Mouse (Mus musculus) CH12.LX (cell line): Measurements from ENCODE around the gene Foxc2. TPM values are rescaled to one million over a fixed set of nuclear protein-coding genes. Genes with fewer than 3 reads are reported as not detected.
"Not testable (repeated sequence)": the region's sequence is repeated elsewhere in the genome, so short reads cannot be mapped to it uniquely, and the experiment has no call there.

ENCODE experiments used
- DNase-seq: peaks from one replicate; pipeline ENCODE4 v3.0.0-alpha.2; 2013; ENCODE audit errors: extremely low read depth
- H3K27ac ChIP-seq: 2 replicates; pipeline ENCODE4 v1.5.1; 2012; ENCODE audit warnings: low read depth, mild to moderate bottlenecking, control low read depth, moderate library complexity; ENCODE audit not compliant: insufficient read depth
- H3K27me3 ChIP-seq: replicated peaks from 2 replicates; pipeline ENCODE3; 2012; ENCODE audit warnings: inconsistent platforms
- H3K36me3 ChIP-seq, 2 experiments: replicated peaks in 1 of 2; 2 replicates each; pipeline versions ENCODE3 to v1.6.1; 2012; ENCODE audit warnings: inconsistent platforms in 1 of 2, low read length in 1 of 2, mild to moderate bottlenecking in 1 of 2, mixed read lengths in 1 of 2, moderate library complexity in 1 of 2; ENCODE audit not compliant: control insufficient read depth in 1 of 2, insufficient read depth in 1 of 2
- H3K4me1 ChIP-seq, 2 experiments: 2 replicates each; pipeline ENCODE4 v1.6.1; 2012; ENCODE audit warnings: inconsistent platforms in 1 of 2, moderate library complexity in 1 of 2; ENCODE audit not compliant: insufficient read depth in 2 of 2, control insufficient read depth in 1 of 2
- H3K4me2 ChIP-seq: 2 replicates; pipeline ENCODE4 v1.6.1; 2012; ENCODE audit warnings: low read depth, mild to moderate bottlenecking, control low read depth; ENCODE audit not compliant: poor library complexity, insufficient read depth, severe bottlenecking
- H3K4me3 ChIP-seq, 3 experiments: fragments of 150-350 bp in 1 of 3; sonication (generic) in 1 of 3; replicated peaks in 1 of 3; 2 replicates each; pipeline versions ENCODE3 to v1.5.1; 2011 to 2012; ENCODE audit warnings: low read depth in 2 of 3, low read length in 2 of 3, mild to moderate bottlenecking in 2 of 3, moderate library complexity in 2 of 3, control low read depth in 1 of 3, improper control_type of control experiment in 1 of 3, inconsistent platforms in 1 of 3, mixed read lengths in 1 of 3; ENCODE audit not compliant: poor library complexity in 1 of 3
- H3K79me2 ChIP-seq: replicated peaks from 2 replicates; pipeline ENCODE4 v1.6.1; 2012; ENCODE audit warnings: mild to moderate bottlenecking, moderate library complexity; ENCODE audit not compliant: control insufficient read depth, poor library complexity, insufficient read depth, severe bottlenecking; ENCODE audit errors: extremely low read depth
- H3K9ac ChIP-seq: 2 replicates; pipeline ENCODE4 v1.6.1; 2012; ENCODE audit warnings: low read depth, mild to moderate bottlenecking, control low read depth, moderate library complexity; ENCODE audit not compliant: insufficient read depth
- H3K9me3 ChIP-seq: replicated peaks from 2 replicates; pipeline ENCODE3; 2012; ENCODE audit warnings: low read length, inconsistent platforms, mixed read lengths
- BHLHE40 ChIP-seq: IDR thresholded peaks from 2 replicates; pipeline ENCODE4 v1.6.1; 2011; ENCODE audit warnings: mild to moderate bottlenecking, low read depth, low read length, improper control_type of control experiment
- CHD2 ChIP-seq: IDR thresholded peaks from 2 replicates; pipeline ENCODE4 v1.6.1; 2011; ENCODE audit warnings: low read length, improper control_type of control experiment
- EP300 ChIP-seq: IDR thresholded peaks from 2 replicates; pipeline ENCODE4 v1.6.1; 2011; ENCODE audit warnings: low read length, improper control_type of control experiment
- JUN ChIP-seq: IDR thresholded peaks from 2 replicates; pipeline ENCODE4 v1.6.1; 2011; ENCODE audit warnings: low read depth, mild to moderate bottlenecking, low read length, improper control_type of control experiment, moderate library complexity; ENCODE audit not compliant: insufficient read depth
- MXI1 ChIP-seq: IDR thresholded peaks from 2 replicates; pipeline ENCODE4 v1.6.1; 2011; ENCODE audit warnings: mild to moderate bottlenecking, low read depth, low read length, improper control_type of control experiment
- NRF1 ChIP-seq: IDR thresholded peaks from 2 replicates; pipeline ENCODE4 v1.6.1; 2014; ENCODE audit warnings: low read depth, mild to moderate bottlenecking, inconsistent platforms, low read length, improper control_type of control experiment, moderate library complexity
- POLR2A ChIP-seq: IDR thresholded peaks from 2 replicates; pipeline ENCODE4 v1.6.1; 2011; ENCODE audit warnings: low read depth, mild to moderate bottlenecking, improper control_type of control experiment, low read length
- POLR2AphosphoS2 ChIP-seq: IDR thresholded peaks from 2 replicates; pipeline ENCODE4 v1.6.1; 2011; ENCODE audit warnings: low read depth, low read length, improper control_type of control experiment
- TBP ChIP-seq: conservative IDR thresholded peaks from 2 replicates; pipeline ENCODE4 v1.6.1; 2011; ENCODE audit warnings: low read depth, low read length, improper control_type of control experiment
- USF1 ChIP-seq: IDR thresholded peaks from 2 replicates; pipeline ENCODE4 v1.6.1; 2014; ENCODE audit warnings: low read depth, mild to moderate bottlenecking, inconsistent platforms, low read length, improper control_type of control experiment
- USF2 ChIP-seq: conservative IDR thresholded peaks from 2 replicates; pipeline ENCODE4 v1.6.1; 2011; ENCODE audit warnings: low read depth, low read length, improper control_type of control experiment
- ZKSCAN1 ChIP-seq: IDR thresholded peaks from 2 replicates; pipeline ENCODE4 v1.6.1; 2012; ENCODE audit warnings: low read depth, inconsistent platforms, low read length, improper control_type of control experiment, borderline replicate concordance
- ZMIZ1 ChIP-seq: IDR thresholded peaks from 2 replicates; pipeline ENCODE4 v1.6.1; 2012; ENCODE audit warnings: low read depth, mild to moderate bottlenecking, inconsistent platforms, low read length, improper control_type of control experiment
- dilution Hi-C: fragments of 300-500 bp; cut with MboI; formaldehyde crosslinking; loops from 2 replicates; pipeline ENCODE4 v1.14.3; 2020; ENCODE audit warnings: low sequenced_read_pairs; ENCODE audit not compliant: extremely low pct_unique_long_range_greater_than_20kb, extremely low pct_ligation_motif_present
- in situ Hi-C: fragments of 300-500 bp; cut with MboI; formaldehyde crosslinking; loops from 3 replicates; pipeline ENCODE4 v1.14.3; 2019; ENCODE audit warnings: low sequenced_read_pairs, low pct_ligation_motif_present, low pct_unique_long_range_greater_than_20kb, mixed read lengths
- polyA plus RNA-seq: library from polyadenylated mRNA; unstranded; fragments of >175 nt; gene quantifications from 2 replicates; pipeline ENCODE4 v1.2.1, GENCODE M21; 2012; ENCODE audit warnings: low read depth; ENCODE audit not compliant: insufficient read length
- total RNA-seq, 2 experiments: library from RNA; depleted of rRNA; stranded (reverse); fragments of 300-350 nt in 1 of 2; fragments of >200 nt in 1 of 2; gene quantifications; 2 replicates each; pipeline ENCODE4 v1.2.3; 2012 to 2014

Foxc2 gene
- total and polyA plus RNA-seq, 3 experiments: not detected

- dilution Hi-C loops: no loop called here
These were observed 18.5 kb downstream of the Foxc2 start for GRCm38 (mm10) chr8:121134512-121134911.

DNA sequence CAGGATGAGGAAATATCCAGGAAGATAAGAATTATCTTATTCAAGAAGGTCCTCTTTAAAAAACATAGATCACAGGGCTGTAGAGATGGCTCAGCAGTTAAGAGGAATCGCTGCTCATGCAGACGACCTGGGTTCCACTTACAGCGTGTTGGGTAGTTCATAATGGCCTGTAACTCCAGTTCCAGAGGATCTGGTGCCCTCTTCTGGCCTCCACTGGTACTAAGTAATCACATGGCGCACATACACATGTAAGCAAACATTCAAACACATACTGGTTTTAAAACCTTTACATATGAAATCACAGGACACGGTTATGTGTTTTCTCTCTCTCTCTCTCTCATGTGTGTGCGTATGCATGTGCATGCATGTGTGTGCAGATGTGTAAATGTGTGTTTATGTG lies 20.9 kb downstream of the Foxc2 start:
- dilution Hi-C loops (no loop called here), in situ Hi-C loops (no loop called here)
- Histone ChIP-seq H3K36me3 (no peaks in the 10 kb centered on the region), H3K9me3 (peaks cover 26% of the 10 kb centered on the region), H3K4me1 (no peaks in the 10 kb centered on the region), H3K4me2 (no peak overlapping the region), H3K4me3 (no peak overlapping the region), H3K27me3 (peaks cover 38% of the 10 kb centered on the region), H3K79me2 (no peaks in the 10 kb centered on the region), H3K27ac (no peak overlapping the region), H3K9ac (no peak overlapping the region)
- no peak for DNase-seq
- TF ChIP-seq ZKSCAN1 (no peak), POLR2A (no peak), USF2 (no peak), BHLHE40 (no peak), POLR2AphosphoS2 (no peak)

More at GRCm38 (mm10) chr8:121134512-121134911, 18.5 kb downstream of the Foxc2 start:
- Histone ChIP-seq H3K4me2 (no peak overlapping the region), H3K4me1 (no peaks in the 10 kb centered on the region), H3K9me3 (peaks cover 26% of the 10 kb centered on the region), H3K79me2 (no peaks in the 10 kb centered on the region), H3K4me3 (no peak overlapping the region), H3K36me3 (no peaks in the 10 kb centered on the region), H3K27ac (no peak overlapping the region), H3K9ac (no peak overlapping the region), H3K27me3 (peaks cover 40% of the 10 kb centered on the region)
- DNase-seq: no peak
- TF ChIP-seq NRF1: no peak
- TF ChIP-seq EP300: no peak
- TF ChIP-seq USF1: no peak
- TF ChIP-seq MXI1: no peak
- TF ChIP-seq ZMIZ1: no peak
- no peak for TF ChIP-seq JUN
- no peak for TF ChIP-seq CHD2
- TF ChIP-seq TBP: no peak
- in situ Hi-C loops: no loop called here

DNA sequence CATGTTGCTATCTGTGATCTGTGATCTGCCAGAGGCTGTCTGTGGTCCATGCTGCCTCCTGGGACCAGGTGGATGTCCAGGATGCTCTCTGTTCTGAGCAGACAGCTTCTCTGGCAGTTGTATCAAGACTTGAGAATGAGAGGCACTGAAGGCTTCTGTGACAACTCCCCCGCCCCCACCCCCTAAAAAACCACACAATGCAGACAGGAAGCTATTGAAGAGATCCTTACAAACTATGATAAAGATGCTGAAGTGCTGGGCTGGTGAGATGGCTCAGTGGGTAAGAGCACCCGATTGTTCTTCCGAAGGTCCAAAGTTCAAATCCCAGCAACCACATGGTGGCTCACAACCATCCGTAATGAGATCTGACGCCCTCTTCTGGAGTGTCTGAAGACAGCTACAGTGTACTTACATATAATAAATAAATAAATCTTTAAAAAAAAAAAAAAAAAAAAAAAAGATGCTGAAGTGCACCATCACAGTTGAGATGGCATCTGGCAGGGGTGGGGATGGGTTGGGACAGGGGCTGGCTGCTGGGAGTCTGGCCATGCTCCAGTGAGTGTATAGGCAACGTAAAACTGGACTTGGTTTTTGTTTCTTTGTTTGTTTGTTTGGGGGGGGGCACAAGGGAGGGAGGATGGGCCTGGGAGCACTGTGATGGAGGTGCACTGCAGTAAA lies 29.6 kb downstream of the Foxc2 start:
- DNase-seq, H3K4me3 ChIP-seq, H3K4me2 ChIP-seq, dilution Hi-C loops, H3K27ac ChIP-seq, H3K9ac ChIP-seq, H3K79me2 ChIP-seq, in situ Hi-C loops, H3K4me1 ChIP-seq, H3K36me3 ChIP-seq, H3K9me3 ChIP-seq: not testable (repeated sequence)
- H3K27me3 ChIP-seq: peaks cover 69% of the 10 kb centered on the region
